Mouse (Mus musculus) C2C12 (cell line): ENCODE measurements around the gene Hdac4. TPM values are rescaled to one million over a fixed set of nuclear protein-coding genes. Genes with fewer than 3 reads are reported as not detected.
A peak's percentile ranks its signal among the peaks of the same experiment; 100 is the strongest.

ENCODE experiments used
- H3K27me3 ChIP-seq: one replicate; pipeline ENCODE4 v1.6.1; 2011; ENCODE audit not compliant: control insufficient read depth, insufficient read depth, insufficient read length
- H3K36me3 ChIP-seq: one replicate; pipeline ENCODE4 v1.6.1; 2011; ENCODE audit not compliant: control insufficient read depth, insufficient read depth
- H3K4me3 ChIP-seq: one replicate; pipeline ENCODE4 v1.5.1; 2011; ENCODE audit warnings: mild to moderate bottlenecking, control low read depth; ENCODE audit not compliant: poor library complexity, insufficient read depth, severe bottlenecking
- H3K79me2 ChIP-seq: one replicate; pipeline ENCODE4 v1.6.1; 2011; ENCODE audit not compliant: control insufficient read depth, insufficient read depth
- H3K79me3 ChIP-seq: one replicate; pipeline ENCODE4 v1.6.1; 2011; ENCODE audit warnings: low read depth, control low read depth
- H3ac ChIP-seq: one replicate; pipeline ENCODE3; 2011; ENCODE audit warnings: low read depth; ENCODE audit not compliant: control insufficient read depth, insufficient read length
- CEBPB ChIP-seq: IDR thresholded peaks from one replicate; pipeline ENCODE4 v1.6.1; 2011; ENCODE audit warnings: low read depth, mild to moderate bottlenecking, control low read depth, moderate library complexity
- CTCF ChIP-seq: IDR thresholded peaks from one replicate; pipeline ENCODE4 v1.5.1; 2011; ENCODE audit not compliant: control insufficient read depth, insufficient read depth, insufficient read length
- FOSL1 ChIP-seq: IDR thresholded peaks from one replicate; pipeline ENCODE4 v1.8.0; 2011; ENCODE audit warnings: mild to moderate bottlenecking, low read length; ENCODE audit not compliant: poor library complexity, insufficient read depth, severe bottlenecking
- MAX ChIP-seq: IDR thresholded peaks from one replicate; pipeline ENCODE4 v1.6.1; 2011; ENCODE audit warnings: mild to moderate bottlenecking, control low read depth
- MYOD1 ChIP-seq: IDR thresholded peaks from one replicate; pipeline ENCODE4 v1.6.1; 2011; ENCODE audit warnings: low read depth; ENCODE audit not compliant: control insufficient read depth, insufficient read length
- MYOG ChIP-seq: IDR thresholded peaks from one replicate; pipeline ENCODE4 v1.6.1; 2011; ENCODE audit not compliant: control insufficient read depth, insufficient read length; ENCODE audit errors: extremely low read depth
- USF1 ChIP-seq: IDR thresholded peaks from one replicate; pipeline ENCODE4 v1.6.1; 2011; ENCODE audit warnings: low read depth, mild to moderate bottlenecking, control low read depth, moderate library complexity
- polyA plus RNA-seq: library from polyadenylated mRNA; unstranded; fragments of >200 nt; fragmentation: generic; extraction: Trizol; gene quantifications from one replicate; pipeline ENCODE4 v1.2.1, GENCODE M21; 2012; ENCODE audit warnings: missing spikeins

Hdac4 gene
- polyA plus RNA-seq, 1 experiment = 9.6 TPM

DNA sequence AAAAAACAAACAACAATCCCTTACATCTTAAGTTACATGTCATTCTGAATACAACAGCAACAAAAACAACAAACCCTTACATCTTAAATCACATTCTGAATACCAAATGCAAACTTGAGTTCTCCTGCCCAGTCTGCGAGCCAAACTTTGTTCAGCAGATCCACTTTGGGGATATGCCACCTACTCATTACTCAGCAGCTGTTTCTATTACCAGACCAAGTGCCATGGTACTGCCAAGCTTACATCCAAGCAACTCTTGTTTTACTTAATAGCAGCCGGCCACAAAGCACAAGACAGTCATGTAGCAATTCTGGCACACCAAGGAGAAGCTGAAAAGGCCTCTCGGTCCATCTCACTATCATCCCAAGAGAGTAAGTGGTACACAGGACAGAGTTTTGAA, 138.4 kb downstream of the Hdac4 start:
- H3K27me3 ChIP-seq = no peaks in the 10 kb centered on the region
- no peaks in the 10 kb centered on the region for H3K79me2 ChIP-seq
- no peak for TF ChIP-seq MYOD1
- TF ChIP-seq USF1 = no peak
- TF ChIP-seq FOSL1 = no peak
- no peak for TF ChIP-seq MAX
- TF ChIP-seq MYOG = no peak
- no peak for TF ChIP-seq CEBPB
- no peak for TF ChIP-seq CTCF
- no peak overlapping the region for H3K4me3 ChIP-seq
- no peaks in the 10 kb centered on the region for H3K36me3 ChIP-seq
- H3K79me3 ChIP-seq = no peaks in the 10 kb centered on the region
- no peak overlapping the region for H3ac ChIP-seq

DNA sequence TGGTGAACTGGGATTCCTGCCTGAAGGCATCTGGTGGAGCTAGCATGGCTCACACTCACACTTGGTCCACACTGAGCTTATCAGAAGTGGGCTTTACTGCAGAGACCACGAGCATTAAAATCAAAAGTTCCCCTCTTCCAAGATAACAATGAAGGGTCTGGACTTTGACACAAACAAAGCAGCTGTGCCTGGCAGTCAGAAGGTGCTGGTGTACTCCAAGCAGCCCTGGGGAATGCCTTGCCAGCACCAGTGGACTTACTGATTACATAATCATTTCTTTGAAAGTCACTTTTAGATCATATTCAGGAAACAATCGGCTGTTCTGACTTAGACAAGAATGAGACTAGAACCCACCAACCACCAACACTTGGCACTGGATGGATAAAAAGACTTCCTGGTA, 140.3 kb downstream of the Hdac4 start:
- no peaks in the 10 kb centered on the region for H3K36me3 ChIP-seq
- H3ac ChIP-seq = no peak overlapping the region
- H3K27me3 ChIP-seq = no peaks in the 10 kb centered on the region
- H3K4me3 ChIP-seq = no peak overlapping the region
- TF ChIP-seq MYOG (no peak), MYOD1 (peak; percentile 30)
- peaks cover 6% of the 10 kb centered on the region for H3K79me2 ChIP-seq
- no peaks in the 10 kb centered on the region for H3K79me3 ChIP-seq

DNA sequence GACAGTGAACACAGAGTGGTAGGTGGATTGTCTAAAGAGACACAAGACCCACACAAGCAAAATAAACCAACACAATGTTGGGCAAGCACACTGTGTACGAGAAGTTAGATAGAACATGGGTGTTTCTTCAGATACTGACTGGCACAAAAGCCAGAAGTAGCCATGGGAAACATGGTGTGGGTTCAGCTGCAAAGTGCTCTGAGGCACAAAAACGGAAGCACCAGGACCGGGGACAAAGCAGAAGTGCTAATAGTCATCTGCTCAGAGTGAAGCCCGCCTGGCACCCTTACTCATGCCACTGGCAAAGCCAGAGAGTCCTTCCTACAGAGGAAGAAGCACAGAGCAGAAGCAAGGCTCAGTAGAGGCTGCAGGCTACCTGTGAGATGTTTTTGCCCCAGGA, 143.3 kb downstream of the Hdac4 start:
- Histone ChIP-seq H3K79me2 (peaks cover 6% of the 10 kb centered on the region), H3K27me3 (no peaks in the 10 kb centered on the region), H3K79me3 (peaks cover 2% of the 10 kb centered on the region), H3K36me3 (no peaks in the 10 kb centered on the region), H3K4me3 (no peak overlapping the region), H3ac (no peak overlapping the region)
- TF ChIP-seq USF1 (no peak), MYOD1 (no peak), MYOG (no peak), FOSL1 (no peak), CTCF (no peak), CEBPB (no peak), MAX (no peak)

DNA sequence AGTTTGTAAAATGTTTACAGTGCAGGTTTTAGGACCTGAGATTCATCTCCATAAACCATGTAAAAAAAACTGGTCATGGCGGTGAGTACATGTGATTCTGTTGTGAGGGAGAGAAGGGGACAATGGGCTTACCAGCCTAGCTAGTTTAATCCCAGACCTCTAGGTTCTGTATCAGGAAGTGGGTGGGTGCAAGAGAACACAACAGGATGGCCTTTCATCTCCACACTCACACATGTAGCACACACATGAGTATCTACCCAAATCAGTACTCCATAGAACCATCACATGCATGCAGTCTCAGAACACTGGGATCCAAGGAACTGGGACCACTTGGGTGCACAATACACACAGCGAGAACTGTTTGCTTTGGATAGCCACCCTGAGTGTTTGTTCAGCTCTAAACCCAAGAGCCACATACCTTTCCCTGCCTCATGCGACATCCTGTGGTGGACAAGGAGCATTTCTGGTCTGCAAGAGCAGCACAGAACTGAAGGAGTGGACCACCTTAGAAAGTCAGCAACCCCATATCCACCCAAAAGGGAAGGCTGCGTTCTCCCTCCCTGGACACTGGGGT, 143.9 kb downstream of the Hdac4 start:
- Histone ChIP-seq H3K4me3 (no peak overlapping the region), H3K79me3 (peaks cover 2% of the 10 kb centered on the region), H3ac (no peak overlapping the region), H3K36me3 (no peaks in the 10 kb centered on the region), H3K27me3 (no peaks in the 10 kb centered on the region), H3K79me2 (peaks cover 6% of the 10 kb centered on the region)
- no peak for TF ChIP-seq MYOD1
- TF ChIP-seq MAX = no peak
- TF ChIP-seq CTCF = no peak

DNA sequence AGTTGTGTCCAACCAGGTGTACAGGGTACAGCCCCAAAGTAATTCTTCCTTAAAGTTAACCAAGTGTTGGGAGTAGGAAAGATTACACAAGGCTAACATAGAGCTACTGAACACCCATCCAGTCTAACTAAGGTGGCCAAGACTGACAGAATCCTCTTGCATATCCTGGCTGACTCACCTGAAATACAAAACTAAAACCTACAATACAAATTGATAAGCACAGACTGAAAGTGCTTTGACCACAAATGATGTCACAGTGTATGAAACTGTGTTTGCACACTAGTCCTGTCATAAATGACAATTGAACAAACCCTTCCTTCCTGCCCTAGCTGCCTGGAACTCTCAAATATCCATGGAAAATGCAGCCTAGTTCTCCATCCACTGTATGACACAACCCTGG, 144.5 kb downstream of the Hdac4 start:
- H3K79me3 ChIP-seq = peaks cover 2% of the 10 kb centered on the region
- peaks cover 6% of the 10 kb centered on the region for H3K79me2 ChIP-seq
- TF ChIP-seq CEBPB (no peak), CTCF (no peak), MYOG (no peak)
- H3ac ChIP-seq = no peak overlapping the region
- no peaks in the 10 kb centered on the region for H3K36me3 ChIP-seq
- no peak overlapping the region for H3K4me3 ChIP-seq
- no peaks in the 10 kb centered on the region for H3K27me3 ChIP-seq

DNA sequence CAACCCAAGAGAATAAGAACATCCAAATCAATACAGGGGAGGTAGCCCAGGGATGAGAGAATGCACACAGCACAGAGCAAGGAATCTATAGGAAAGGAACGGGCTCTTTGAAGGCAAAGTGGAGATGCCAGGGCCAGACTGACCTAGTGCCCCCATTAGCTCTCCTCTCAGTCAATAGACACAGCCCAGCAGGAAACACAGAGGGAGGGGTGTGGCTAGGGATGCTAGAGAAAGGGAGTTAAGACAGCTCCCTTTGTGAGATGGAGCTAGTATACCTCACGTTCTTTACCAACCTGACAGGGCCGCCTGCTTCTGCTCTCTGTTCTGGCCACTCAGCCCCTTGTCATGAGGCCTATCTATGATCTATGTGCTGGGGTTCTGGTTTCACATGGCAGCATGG, 144.9 kb downstream of the Hdac4 start:
- Histone ChIP-seq H3ac (no peak overlapping the region), H3K79me2 (peaks cover 7% of the 10 kb centered on the region), H3K36me3 (no peaks in the 10 kb centered on the region), H3K27me3 (no peaks in the 10 kb centered on the region), H3K4me3 (no peak overlapping the region), H3K79me3 (peaks cover 2% of the 10 kb centered on the region)
- TF ChIP-seq FOSL1 (no peak), CTCF (no peak), MYOG (no peak), MAX (no peak), CEBPB (no peak), USF1 (no peak), MYOD1 (no peak)
